ENCODE assay signal across 10 mouse cellular contexts in genomic region chr2:162864571-162864970, GRCm38 (mm10).
DNase-seq lines count a peak whose midpoint lies in the region; ATAC-seq and TF ChIP-seq lines count a peak whose summit lies in the region.
"Had no signal": no experiment of that assay in that cellular context is flagged by ENCODE, and none has a peak within 500 bp of the region (broad histone marks: within the 10 kb centered on the region; RNA-seq: fewer than 3 reads in every experiment).

No protein-coding gene starts in this region.

- no peak overlapping the region for H3K4me2 ChIP-seq in kidney, embryonic 15.5 days
- H3K4me2 ChIP-seq in kidney, embryonic 14.5 days (replicated peaks; ENCODE audit: low read depth, low read length) = no peak overlapping the region

- no peaks in the 10 kb centered on the region for H3K9me3 ChIP-seq in kidney, embryonic 15.5 days (replicated peaks)
- H3K9me3 ChIP-seq in kidney, embryonic 14.5 days (ENCODE audit: control insufficient read depth, low read length) = no peaks in the 10 kb centered on the region

- no peak overlapping the region for H3K4me3 ChIP-seq in kidney, embryonic 15.5 days (replicated peaks)
- no peak overlapping the region for H3K4me3 ChIP-seq in kidney, embryonic 14.5 days (ENCODE audit: low read length)
- no peak overlapping the region for H3K4me3 ChIP-seq in thymus, adult 2 months (ENCODE audit: control insufficient read depth, insufficient read depth, low read length)
- H3K4me3 ChIP-seq: erythroblast, embryonic 14.5 days had no signal

- H3K27me3 ChIP-seq in kidney, embryonic 15.5 days = peaks cover 17% of the 10 kb centered on the region; the same call in 1 of the 2 replicates
- no peaks in the 10 kb centered on the region for H3K27me3 ChIP-seq in kidney, embryonic 14.5 days (ENCODE audit: control insufficient read depth, insufficient read depth, low read length)
- no peaks in the 10 kb centered on the region; the same call in 1 of the 2 replicates for H3K27me3 ChIP-seq in thymus, adult 2 months (ENCODE audit: control insufficient read depth, insufficient read depth, low read length)

- H3K4me1 ChIP-seq in kidney, embryonic 15.5 days = 0 out of 2 replicates have a peak, but pooled peaks cover 3% of the 10 kb centered on the region
- H3K4me1 ChIP-seq in kidney, embryonic 14.5 days (ENCODE audit: control insufficient read depth, insufficient read depth, low read length) = no peaks in the 10 kb centered on the region
- no peaks in the 10 kb centered on the region for H3K4me1 ChIP-seq in thymus, adult 2 months (replicated peaks; ENCODE audit: control insufficient read depth, insufficient read depth, low read length)

- DNase-seq in adrenal gland, adult (ENCODE audit: inconsistent age in 2 of 2, low spot score in 1 of 2) = peak; percentile 9 to 69
- no peak for DNase-seq in adrenal gland, adult 18-20 months (ENCODE audit: low spot score in 2 of 2)
- DNase-seq in kidney, adult 11 months = peak; percentile 89
- peak; percentile 36 for DNase-seq in 3T3-L1 (ENCODE audit: low read depth, low spot score)
- no peak for DNase-seq in layer of hippocampus, adult 9-10 months (ENCODE audit: low spot score)
- no peak for DNase-seq in thymus, adult 2 months

- WGBS in kidney, embryonic 15.5 days = 65% methylated on average over 1 of the region's 1 CpGs
- WGBS in kidney, embryonic 14.5 days = 60% methylated on average over 1 of the region's 1 CpGs
- WGBS in thymus, adult 2 months = 53% methylated on average over 1 of the region's 1 CpGs

- H3K27ac ChIP-seq in kidney, embryonic 15.5 days = no peak overlapping the region
- no peak overlapping the region for H3K27ac ChIP-seq in kidney, embryonic 14.5 days (ENCODE audit: low read depth, low read length)
- H3K27ac ChIP-seq in thymus, adult 2 months (ENCODE audit: control insufficient read depth, insufficient read depth, low read length) = no peak overlapping the region

- no peak for TF ChIP-seq CTCF in thymus, adult 2 months (IDR thresholded peaks at IDR 0.05; ENCODE audit: borderline replicate concordance, control insufficient read depth, extremely low read depth, insufficient read depth, low read length, poor library complexity)

- no peak for TF ChIP-seq POLR2A in thymus, adult 2 months (IDR thresholded peaks at IDR 0.05; ENCODE audit: control insufficient read depth, extremely low read depth, insufficient read depth, low read length, poor library complexity)

- no peaks in the 10 kb centered on the region for H3K36me3 ChIP-seq in kidney, embryonic 15.5 days
- H3K36me3 ChIP-seq in kidney, embryonic 14.5 days (ENCODE audit: control insufficient read depth, insufficient read depth, low read length) = no peaks in the 10 kb centered on the region
- no peaks in the 10 kb centered on the region for H3K36me3 ChIP-seq in thymus, adult 2 months (ENCODE audit: control insufficient read depth, insufficient read depth, low read length)
- H3K36me3 ChIP-seq: G1E had no signal

- no peak for ATAC-seq in kidney, embryonic 15.5 days (replicated peaks; ENCODE audit: low FRiP score)
- ATAC-seq in kidney, embryonic 14.5 days (ENCODE audit: low FRiP score, low TSS enrichment) = 0 out of 2 replicates have a peak, but pooled peaks have one; percentile 39

- H3K9ac ChIP-seq in kidney, embryonic 15.5 days = no peak overlapping the region
- H3K9ac ChIP-seq in kidney, embryonic 14.5 days (ENCODE audit: low read depth, low read length) = no peak overlapping the region

Comparison
In these comparisons a context has a peak if more than half of its experiments do, and no peak if none do; other contexts are left out.
1. DNase-seq: peak in adrenal gland, adult (2 of 2), kidney, adult 11 months (single experiment) and 3T3-L1 (single experiment); none in adrenal gland, adult 18-20 months (0 of 2), layer of hippocampus, adult 9-10 months (single experiment) and thymus, adult 2 months (single experiment).